Mouse (Mus musculus): Measurements from ENCODE around the gene Cyth1.

DNA sequence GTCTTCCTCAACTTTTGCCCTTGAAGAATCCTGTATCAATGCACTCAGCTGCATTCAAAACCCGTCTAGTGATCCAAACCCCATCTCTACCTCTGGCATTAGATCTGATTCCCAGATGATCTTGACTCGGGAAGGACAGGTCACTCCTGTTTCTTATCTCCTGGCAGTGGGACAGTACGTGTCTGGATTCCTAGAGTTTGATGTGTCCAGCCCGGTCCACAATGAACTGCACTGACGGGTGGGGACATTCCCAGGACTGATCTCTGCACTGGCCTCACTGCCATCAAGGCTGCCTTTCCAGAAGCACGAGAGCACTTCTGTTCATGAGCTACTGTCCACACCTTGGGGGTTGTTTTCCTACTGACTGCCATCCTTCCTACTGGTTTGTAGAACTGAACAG, 31.9 kb downstream of the Cyth1 start:
- peak; percentile 76 for TF ChIP-seq EP300 (IDR thresholded peaks at IDR 0.05; ENCODE audit: insufficient read depth, low read depth, low read length)
- TF ChIP-seq POLR2A (IDR thresholded peaks at IDR 0.05; ENCODE audit: insufficient read depth, low read depth, low read length) = no peak
